Mouse (Mus musculus) B cell, adult 67 days (primary cell): ENCODE data around the gene Ptpn14. TPM values are rescaled to one million over a fixed set of nuclear protein-coding genes. Genes with fewer than 3 reads are reported as not detected.

Experiments
- total RNA-seq, 2 experiments: library from RNA; stranded (reverse); gene quantifications; 4 replicates each; pipeline ENCODE4 v1.2.4; 2023

Gene Ptpn14
- 10 to 100 TPM; 19.0 to 24.5 TPM for total RNA-seq

DNA sequence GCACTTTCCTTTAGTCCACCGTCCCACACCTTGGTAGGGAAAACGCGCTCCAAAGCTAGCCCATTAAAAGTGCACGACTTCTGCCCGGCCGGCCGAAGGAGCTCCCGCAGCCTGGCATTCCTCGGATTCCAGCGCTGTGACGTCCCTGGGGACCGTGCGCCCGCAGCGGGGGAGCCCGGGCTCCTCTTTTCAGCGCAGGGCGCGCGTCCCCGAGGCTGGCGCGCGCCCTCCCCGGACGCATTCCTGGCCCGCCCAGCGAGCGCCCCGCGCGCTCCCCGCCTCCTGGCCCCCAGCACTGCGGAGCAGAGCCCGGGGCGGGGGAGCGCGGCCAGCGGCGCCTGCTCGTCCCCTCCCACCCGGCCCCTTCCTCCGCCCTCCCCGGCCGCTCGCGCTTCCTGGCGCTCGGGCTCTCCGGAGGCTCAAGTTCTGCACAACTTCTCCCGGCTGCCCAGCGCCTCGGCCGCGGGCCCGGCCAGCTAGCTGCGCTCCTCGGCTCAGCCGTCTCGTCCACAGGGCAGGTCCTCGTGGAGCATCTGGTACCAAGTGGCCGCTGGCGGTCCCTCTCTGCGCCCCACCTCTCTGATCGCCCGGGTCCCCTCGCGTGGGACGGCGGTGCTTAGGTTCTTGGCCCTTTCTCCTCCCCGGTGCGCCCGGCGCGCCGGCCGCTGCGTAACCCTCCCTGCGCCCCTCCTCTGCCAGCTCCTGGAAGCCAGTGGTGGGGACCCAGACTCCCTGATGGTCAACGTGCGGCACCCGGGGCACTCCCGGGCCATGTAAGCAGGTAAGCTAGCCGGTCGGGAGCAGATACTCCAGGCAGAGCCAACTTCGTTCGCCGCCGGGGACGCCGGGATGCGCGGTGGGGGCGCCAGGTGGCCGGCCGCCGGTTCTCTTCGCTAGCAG is at the start of gene Ptpn14:
Gene Ptpn14, plus strand, starts transcription at position 385 of the 900 bp plus-strand sequence.

DNA sequence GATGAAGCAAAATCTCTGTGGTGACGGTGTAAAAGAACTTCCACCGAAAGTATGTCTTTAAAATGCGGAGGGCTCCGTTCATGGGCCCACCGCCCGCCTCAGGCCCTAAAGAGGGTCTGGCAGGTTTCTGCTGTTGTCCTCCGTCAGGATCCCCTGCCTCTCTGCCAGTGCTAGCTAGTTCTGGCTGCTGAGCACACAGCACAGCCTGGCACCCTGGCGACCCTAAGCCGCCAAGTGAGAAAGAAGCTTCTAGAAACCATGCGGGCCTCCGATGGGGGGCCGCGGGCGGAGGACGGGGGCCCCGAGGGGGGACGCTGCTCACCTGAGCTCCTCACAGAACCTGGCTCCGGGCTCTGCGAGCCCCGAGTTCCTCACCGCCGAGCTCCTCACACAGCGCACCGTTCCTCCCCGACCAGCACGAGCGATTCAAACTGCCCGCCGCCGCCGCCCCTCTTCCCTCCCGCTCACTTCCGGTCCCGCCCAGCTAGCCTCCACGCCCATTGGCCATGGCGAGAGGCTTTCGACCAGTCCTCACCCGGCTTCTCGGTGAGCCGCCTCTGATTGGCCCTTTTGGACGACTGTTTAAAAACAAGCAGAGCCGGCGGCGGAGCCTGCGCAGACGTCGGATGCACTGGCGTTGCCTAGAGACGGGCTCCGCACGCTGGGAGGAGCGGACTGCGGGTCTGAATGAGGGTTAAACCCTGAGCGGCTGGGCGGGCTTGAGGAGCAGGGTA is 40.2 kb upstream of the Ptpn14 start, which contains the start of gene Cenpf:
Gene Cenpf, minus strand, starts transcription at position 433 of the 734 bp plus-strand sequence.

DNA sequence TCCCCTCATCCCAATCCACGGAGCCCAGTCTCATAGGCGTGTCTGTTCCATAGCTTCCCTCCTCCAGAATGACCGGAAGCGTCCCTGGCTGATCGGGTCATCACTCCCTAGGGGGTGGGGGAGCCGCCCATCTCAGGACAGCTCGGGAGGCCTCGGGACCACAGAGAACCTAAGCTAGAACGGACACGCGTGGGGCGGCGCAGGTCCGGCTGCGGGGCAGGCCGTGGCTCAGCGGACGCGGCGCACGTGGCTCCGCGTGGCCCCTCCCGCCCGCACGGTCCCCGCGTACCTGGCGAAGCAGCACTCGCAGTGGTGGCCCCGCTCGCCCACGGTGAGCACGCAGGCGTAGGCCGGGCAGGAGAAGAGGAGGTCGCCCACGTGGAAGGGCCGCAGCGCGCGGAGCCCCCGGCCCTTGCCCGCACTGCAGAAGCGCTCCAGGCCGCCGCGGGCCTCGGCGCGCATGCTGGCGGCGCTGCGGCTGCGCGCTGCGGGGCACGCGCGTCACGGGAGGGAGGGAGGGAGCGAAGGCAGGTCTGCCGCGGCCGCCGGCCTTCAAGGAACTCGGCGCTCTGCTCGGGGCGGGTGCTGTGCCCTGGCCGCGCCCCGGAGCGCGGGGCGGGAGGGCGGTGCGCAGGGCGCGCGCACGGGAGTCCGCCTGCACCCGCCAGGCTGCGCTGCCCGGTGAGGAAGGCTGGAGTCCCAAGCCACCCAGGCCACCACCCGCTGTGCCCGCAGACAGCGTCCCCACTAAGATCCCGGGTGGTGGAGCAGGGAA is 193.9 kb downstream of the Ptpn14 start, which contains the start of gene Smyd2:
Gene Smyd2, minus strand, starts transcription at position 546 of the 775 bp plus-strand sequence.

Other genes starting within 250 kb of the Ptpn14 start
- gene Cenpf, start 40.2 kb upstream of the Ptpn14 start, total RNA-seq, result 1 to 10 TPM; 1.1 TPM
- gene Smyd2, start 194.1 kb downstream of the Ptpn14 start, total RNA-seq, result 1 to 10 TPM; 2.4 to 3.1 TPM